Mouse (Mus musculus): Measurements from ENCODE around the gene Edem1. TPM values are rescaled to one million over a fixed set of nuclear protein-coding genes. Genes with fewer than 3 reads are reported as not detected.

The Edem1 gene
- polyA plus RNA-seq, 1 experiment = 240 TPM

- 82% methylated on average over 16 of the region's 16 CpGs for WGBS
- no peak for TF ChIP-seq CTCF (IDR thresholded peaks at IDR 0.05; ENCODE audit: insufficient read depth, low read depth, low read length)
- no peak for TF ChIP-seq POLR2A (IDR thresholded peaks at IDR 0.05; ENCODE audit: insufficient read depth, low read depth, low read length)
- H3K4me1 ChIP-seq (ENCODE audit: control insufficient read depth, insufficient read depth, low read length) = peaks cover 5% of the 10 kb centered on the region
- H3K27ac ChIP-seq (ENCODE audit: insufficient read depth, low read depth, low read length) = peak overlapping the region; percentile 63; the same call in 1 of the 2 replicates
- H3K4me3 ChIP-seq (ENCODE audit: insufficient read depth, low read depth, low read length) = no peak overlapping the region
Observed at GRCm38 (mm10) chr6:108835765-108836691, 7.6 kb downstream of the Edem1 start.

- TF ChIP-seq CTCF (IDR thresholded peaks at IDR 0.05; ENCODE audit: insufficient read depth, low read depth, low read length) (no peak), POLR2A (IDR thresholded peaks at IDR 0.05; ENCODE audit: insufficient read depth, low read depth, low read length) (no peak)
- Histone ChIP-seq H3K27ac (ENCODE audit: insufficient read depth, low read depth, low read length) (no peak overlapping the region), H3K4me1 (ENCODE audit: control insufficient read depth, insufficient read depth, low read length) (peaks cover 5% of the 10 kb centered on the region), H3K4me3 (ENCODE audit: insufficient read depth, low read depth, low read length) (no peak overlapping the region)
- 90% methylated on average over 4 of the region's 4 CpGs for WGBS
Observed at GRCm38 (mm10) chr6:108837081-108837480, 8.6 kb downstream of the Edem1 start.

GRCm38 (mm10) chr6:108837958-108838357, 9.5 kb downstream of the Edem1 start:
- no peak overlapping the region for H3K4me3 ChIP-seq (ENCODE audit: insufficient read depth, low read depth, low read length)
- TF ChIP-seq CTCF (IDR thresholded peaks at IDR 0.05; ENCODE audit: insufficient read depth, low read depth, low read length) = no peak
- no peak for TF ChIP-seq POLR2A (IDR thresholded peaks at IDR 0.05; ENCODE audit: insufficient read depth, low read depth, low read length)
- WGBS = 94% methylated on average over 4 of the region's 4 CpGs
- no peak overlapping the region for H3K27ac ChIP-seq (ENCODE audit: insufficient read depth, low read depth, low read length)
- H3K4me1 ChIP-seq (ENCODE audit: control insufficient read depth, insufficient read depth, low read length) = peaks cover 5% of the 10 kb centered on the region

GRCm38 (mm10) chr6:108839432-108839831, 11.0 kb downstream of the Edem1 start:
- H3K4me3 ChIP-seq (ENCODE audit: insufficient read depth, low read depth, low read length) = no peak overlapping the region
- no peak overlapping the region for H3K27ac ChIP-seq (ENCODE audit: insufficient read depth, low read depth, low read length)
- peaks cover 5% of the 10 kb centered on the region for H3K4me1 ChIP-seq (ENCODE audit: control insufficient read depth, insufficient read depth, low read length)
- TF ChIP-seq POLR2A (IDR thresholded peaks at IDR 0.05; ENCODE audit: insufficient read depth, low read depth, low read length) = no peak
- TF ChIP-seq CTCF (IDR thresholded peaks at IDR 0.05; ENCODE audit: insufficient read depth, low read depth, low read length) = no peak
- 82% methylated on average over 4 of the region's 4 CpGs for WGBS

- no peak overlapping the region for H3K27ac ChIP-seq (ENCODE audit: insufficient read depth, low read depth, low read length)
- H3K4me3 ChIP-seq (ENCODE audit: insufficient read depth, low read depth, low read length) = no peak overlapping the region
- TF ChIP-seq POLR2A (IDR thresholded peaks at IDR 0.05; ENCODE audit: insufficient read depth, low read depth, low read length) = no peak
- no peak for TF ChIP-seq CTCF (IDR thresholded peaks at IDR 0.05; ENCODE audit: insufficient read depth, low read depth, low read length)
- 94% methylated on average over 8 of the region's 8 CpGs for WGBS
- no peaks in the 10 kb centered on the region; the same call in 1 of the 2 replicates for H3K4me1 ChIP-seq (ENCODE audit: control insufficient read depth, insufficient read depth, low read length)
Observed at GRCm38 (mm10) chr6:108840861-108841640, 12.6 kb downstream of the Edem1 start.

- TF ChIP-seq POLR2A (IDR thresholded peaks at IDR 0.05; ENCODE audit: insufficient read depth, low read depth, low read length) (no peak), CTCF (IDR thresholded peaks at IDR 0.05; ENCODE audit: insufficient read depth, low read depth, low read length) (no peak)
- Histone ChIP-seq H3K4me3 (ENCODE audit: insufficient read depth, low read depth, low read length) (no peak overlapping the region), H3K4me1 (ENCODE audit: control insufficient read depth, insufficient read depth, low read length) (no peaks in the 10 kb centered on the region), H3K27ac (ENCODE audit: insufficient read depth, low read depth, low read length) (no peak overlapping the region)
- 48% methylated on average over 1 of the region's 1 CpGs for WGBS
Observed at GRCm38 (mm10) chr6:108843664-108844063, 15.2 kb downstream of the Edem1 start.

- no peak overlapping the region for H3K4me3 ChIP-seq (ENCODE audit: insufficient read depth, low read depth, low read length)
- no peak overlapping the region for H3K27ac ChIP-seq (ENCODE audit: insufficient read depth, low read depth, low read length)
- no peak for TF ChIP-seq CTCF (IDR thresholded peaks at IDR 0.05; ENCODE audit: insufficient read depth, low read depth, low read length)
- TF ChIP-seq POLR2A (IDR thresholded peaks at IDR 0.05; ENCODE audit: insufficient read depth, low read depth, low read length) = no peak
- no peaks in the 10 kb centered on the region for H3K4me1 ChIP-seq (ENCODE audit: control insufficient read depth, insufficient read depth, low read length)
- whole genome bisulfite sequencing = 88% methylated on average over 3 of the region's 3 CpGs
Observed at GRCm38 (mm10) chr6:108844093-108844492, 15.7 kb downstream of the Edem1 start.

- TF ChIP-seq POLR2A (IDR thresholded peaks at IDR 0.05; ENCODE audit: insufficient read depth, low read depth, low read length) (no peak), CTCF (IDR thresholded peaks at IDR 0.05; ENCODE audit: insufficient read depth, low read depth, low read length) (no peak)
- Histone ChIP-seq H3K4me3 (ENCODE audit: insufficient read depth, low read depth, low read length) (no peak overlapping the region), H3K4me1 (ENCODE audit: control insufficient read depth, insufficient read depth, low read length) (no peaks in the 10 kb centered on the region), H3K27ac (ENCODE audit: insufficient read depth, low read depth, low read length) (no peak overlapping the region)
- 79% methylated on average over 7 of the region's 7 CpGs for WGBS
Observed at GRCm38 (mm10) chr6:108844771-108845170, 16.3 kb downstream of the Edem1 start.

Data from olfactory bulb, adult 2 months (tissue).